Mouse (Mus musculus): ENCODE measurements at regions not wholly inside any gene's neighbourhood (a gene's known extent, or its start where the extent isn't known, plus 50 kb on each side); places are given as distances from the start of the nearest gene placed in this dataset.

DNA sequence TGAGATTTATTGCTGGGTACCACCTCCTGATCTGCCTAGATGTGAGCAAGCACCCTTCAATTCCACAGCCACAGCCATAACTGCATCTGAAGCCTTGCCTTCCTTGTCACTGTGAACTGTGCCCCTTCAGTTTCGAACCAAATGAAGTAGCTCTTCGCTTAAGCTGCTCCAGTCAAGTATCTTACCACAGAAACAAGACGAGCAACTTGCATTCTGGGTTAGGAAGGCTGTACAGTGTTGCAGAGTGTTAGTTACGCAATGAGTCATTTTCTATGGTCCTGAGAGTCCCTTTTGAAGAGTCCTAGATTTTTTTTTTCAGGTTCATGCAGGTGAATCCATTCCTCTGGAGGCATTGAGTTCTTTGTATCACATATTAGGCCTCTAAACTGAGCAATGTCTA lies 107.9 kb upstream of the Topaz1 start:
- Histone ChIP-seq H3K4me3 (ENCODE audit: low read depth, low read length) (no peak overlapping the region), H3K4me2 (ENCODE audit: low read depth, low read length) (no peak overlapping the region), H3K4me1 (ENCODE audit: control insufficient read depth, insufficient read depth) (no peaks in the 10 kb centered on the region), H3K27me3 (ENCODE audit: control insufficient read depth, insufficient read depth, low read length) (no peaks in the 10 kb centered on the region), H3K9me3 (replicated peaks; ENCODE audit: control insufficient read depth, low read length) (no peaks in the 10 kb centered on the region), H3K27ac (ENCODE audit: low read depth) (no peak overlapping the region), H3K9ac (replicated peaks; ENCODE audit: low read depth, low read length) (no peak overlapping the region), H3K36me3 (replicated peaks; ENCODE audit: control insufficient read depth, insufficient read depth, low read length) (no peaks in the 10 kb centered on the region)
- no peak for TF ChIP-seq CTCF (IDR thresholded peaks at IDR 0.05; ENCODE audit: low read depth)
- TF ChIP-seq EP300 (IDR thresholded peaks at IDR 0.05; ENCODE audit: low read depth): no peak
- DNase-seq (ENCODE audit: low spot score) (no peak), ATAC-seq (ENCODE audit: insufficient read depth, low read depth) (no peak)
- 66% methylated on average over 4 of the region's 4 CpGs for WGBS

DNA sequence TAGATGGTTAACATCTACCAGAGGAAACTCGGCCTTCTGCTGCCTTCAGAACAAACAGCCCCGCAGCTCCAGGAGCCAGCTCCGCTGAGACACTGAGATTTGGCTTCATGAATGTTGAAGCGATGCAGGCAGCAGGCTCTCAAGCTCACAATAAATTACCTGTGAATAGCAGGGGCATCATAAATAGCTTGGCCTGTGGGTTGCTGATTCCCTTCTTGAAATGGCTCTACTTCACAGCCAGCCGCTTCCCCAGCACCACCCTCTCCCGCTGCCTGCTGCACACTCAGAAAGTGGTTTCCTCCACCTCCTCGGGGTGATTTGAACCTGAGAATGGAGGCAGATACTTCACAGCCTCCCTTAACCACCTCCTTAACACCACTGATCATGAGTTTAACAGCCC lies 104.2 kb upstream of the Topaz1 start:
- no peak for ATAC-seq (ENCODE audit: insufficient read depth, low read depth)
- no peak overlapping the region for H3K4me3 ChIP-seq (ENCODE audit: low read depth, low read length)
- no peak overlapping the region for H3K4me2 ChIP-seq (ENCODE audit: low read depth, low read length)
- no peak for DNase-seq (ENCODE audit: low spot score)
- WGBS: 52% methylated on average over 7 of the region's 7 CpGs
- H3K27me3 ChIP-seq (ENCODE audit: control insufficient read depth, insufficient read depth, low read length): no peaks in the 10 kb centered on the region
- no peaks in the 10 kb centered on the region for H3K9me3 ChIP-seq (replicated peaks; ENCODE audit: control insufficient read depth, low read length)
- no peak overlapping the region for H3K9ac ChIP-seq (replicated peaks; ENCODE audit: low read depth, low read length)
- no peaks in the 10 kb centered on the region for H3K4me1 ChIP-seq (ENCODE audit: control insufficient read depth, insufficient read depth)
- H3K27ac ChIP-seq (ENCODE audit: low read depth): no peak overlapping the region
- no peaks in the 10 kb centered on the region for H3K36me3 ChIP-seq (replicated peaks; ENCODE audit: control insufficient read depth, insufficient read depth, low read length)
- TF ChIP-seq CTCF (IDR thresholded peaks at IDR 0.05; ENCODE audit: low read depth) (no peak), EP300 (IDR thresholded peaks at IDR 0.05; ENCODE audit: low read depth) (no peak)

DNA sequence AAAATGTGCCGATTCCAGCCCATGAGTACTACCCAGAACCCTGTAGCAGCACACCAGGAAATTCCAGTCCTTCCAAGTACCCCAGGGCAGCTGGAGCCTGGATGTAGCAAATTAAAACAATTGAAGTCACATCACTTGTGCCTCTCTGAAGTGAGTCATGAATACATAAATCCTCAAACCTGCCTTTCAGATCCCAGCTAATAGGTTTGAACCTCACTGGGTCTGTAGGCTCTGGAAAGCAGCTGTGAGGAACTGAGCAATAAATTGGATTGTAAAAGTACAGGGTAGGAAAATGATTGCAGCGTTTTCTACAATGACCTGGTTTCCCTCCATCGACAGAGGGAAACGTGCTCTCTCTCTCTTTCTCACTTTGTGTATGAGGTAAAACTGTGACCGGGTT lies 101.6 kb upstream of the Topaz1 start:
- TF ChIP-seq EP300 (IDR thresholded peaks at IDR 0.05; ENCODE audit: low read depth) (no peak), CTCF (IDR thresholded peaks at IDR 0.05; ENCODE audit: low read depth) (no peak)
- 72% methylated on average over 5 of the region's 5 CpGs for WGBS
- no peak for ATAC-seq (ENCODE audit: insufficient read depth, low read depth)
- Histone ChIP-seq H3K4me2 (ENCODE audit: low read depth, low read length) (no peak overlapping the region), H3K4me3 (ENCODE audit: low read depth, low read length) (no peak overlapping the region), H3K27ac (ENCODE audit: low read depth) (no peak overlapping the region), H3K9me3 (replicated peaks; ENCODE audit: control insufficient read depth, low read length) (no peaks in the 10 kb centered on the region), H3K36me3 (replicated peaks; ENCODE audit: control insufficient read depth, insufficient read depth, low read length) (no peaks in the 10 kb centered on the region), H3K9ac (replicated peaks; ENCODE audit: low read depth, low read length) (no peak overlapping the region), H3K27me3 (ENCODE audit: control insufficient read depth, insufficient read depth, low read length) (no peaks in the 10 kb centered on the region), H3K4me1 (ENCODE audit: control insufficient read depth, insufficient read depth) (no peaks in the 10 kb centered on the region)
- no peak for DNase-seq (ENCODE audit: low spot score)

DNA sequence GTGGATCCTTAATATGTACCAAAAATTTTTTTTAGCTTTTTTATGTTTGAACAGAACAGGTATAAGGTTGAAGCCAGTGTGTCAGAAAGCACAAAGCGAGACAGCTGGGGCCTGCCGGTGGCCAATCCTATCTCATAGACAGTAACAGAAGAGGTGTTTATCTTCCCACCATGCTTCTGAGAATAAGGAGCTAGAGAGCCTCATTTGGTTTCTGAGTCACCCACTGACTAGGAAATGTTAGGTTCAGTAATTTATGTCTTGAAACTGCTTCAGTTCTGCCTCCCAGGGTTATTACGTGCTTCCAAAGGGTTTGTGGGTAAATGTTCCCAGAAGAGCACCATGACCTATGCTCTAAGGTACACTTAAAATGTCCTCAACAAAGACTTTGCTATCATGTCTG lies 96.3 kb upstream of the Topaz1 start:
- no peak for ATAC-seq (ENCODE audit: insufficient read depth, low read depth)
- no peak for TF ChIP-seq EP300 (IDR thresholded peaks at IDR 0.05; ENCODE audit: low read depth)
- no peak for TF ChIP-seq CTCF (IDR thresholded peaks at IDR 0.05; ENCODE audit: low read depth)
- Histone ChIP-seq H3K27ac (ENCODE audit: low read depth) (no peak overlapping the region), H3K4me3 (ENCODE audit: low read depth, low read length) (no peak overlapping the region), H3K4me1 (ENCODE audit: control insufficient read depth, insufficient read depth) (no peaks in the 10 kb centered on the region), H3K27me3 (ENCODE audit: control insufficient read depth, insufficient read depth, low read length) (no peaks in the 10 kb centered on the region), H3K9me3 (replicated peaks; ENCODE audit: control insufficient read depth, low read length) (no peaks in the 10 kb centered on the region), H3K36me3 (replicated peaks; ENCODE audit: control insufficient read depth, insufficient read depth, low read length) (no peaks in the 10 kb centered on the region), H3K9ac (replicated peaks; ENCODE audit: low read depth, low read length) (no peak overlapping the region), H3K4me2 (ENCODE audit: low read depth, low read length) (no peak overlapping the region)
- 73% methylated on average over 3 of the region's 3 CpGs for WGBS
- DNase-seq (ENCODE audit: low spot score): no peak

DNA sequence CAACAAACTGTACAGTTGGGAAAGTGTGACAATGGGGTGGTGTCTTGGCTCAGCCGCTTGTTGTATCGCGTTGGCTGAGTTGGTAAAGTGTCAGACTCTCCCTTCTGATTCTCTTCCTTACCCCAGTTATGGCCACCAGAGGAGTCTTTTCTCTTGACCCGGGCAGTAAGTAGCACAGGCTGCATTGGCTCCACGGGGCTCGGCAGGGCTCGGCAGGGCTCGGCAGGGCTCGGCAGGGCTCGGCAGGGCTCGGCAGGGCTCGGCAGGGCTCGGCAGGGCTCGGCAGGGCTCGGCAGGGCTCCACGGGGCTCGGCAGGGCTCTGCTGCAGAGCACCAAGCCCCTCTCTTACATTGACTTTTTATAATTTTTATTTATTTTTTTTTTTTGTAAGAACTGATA lies 91.6 kb upstream of the Topaz1 start:
- WGBS: 43% methylated on average over 17 of the region's 17 CpGs
- Histone ChIP-seq H3K27me3 (ENCODE audit: control insufficient read depth, insufficient read depth, low read length) (no peaks in the 10 kb centered on the region), H3K4me1 (ENCODE audit: control insufficient read depth, insufficient read depth) (no peaks in the 10 kb centered on the region), H3K4me2 (ENCODE audit: low read depth, low read length) (no peak overlapping the region), H3K4me3 (ENCODE audit: low read depth, low read length) (no peak overlapping the region), H3K36me3 (replicated peaks; ENCODE audit: control insufficient read depth, insufficient read depth, low read length) (no peaks in the 10 kb centered on the region), H3K9ac (replicated peaks; ENCODE audit: low read depth, low read length) (no peak overlapping the region), H3K9me3 (replicated peaks; ENCODE audit: control insufficient read depth, low read length) (no peaks in the 10 kb centered on the region), H3K27ac (ENCODE audit: low read depth) (no peak overlapping the region)
- DNase-seq (ENCODE audit: low spot score): no peak
- ATAC-seq (ENCODE audit: insufficient read depth, low read depth): no peak
- TF ChIP-seq EP300 (IDR thresholded peaks at IDR 0.05; ENCODE audit: low read depth) (no peak), CTCF (IDR thresholded peaks at IDR 0.05; ENCODE audit: low read depth) (no peak)

DNA sequence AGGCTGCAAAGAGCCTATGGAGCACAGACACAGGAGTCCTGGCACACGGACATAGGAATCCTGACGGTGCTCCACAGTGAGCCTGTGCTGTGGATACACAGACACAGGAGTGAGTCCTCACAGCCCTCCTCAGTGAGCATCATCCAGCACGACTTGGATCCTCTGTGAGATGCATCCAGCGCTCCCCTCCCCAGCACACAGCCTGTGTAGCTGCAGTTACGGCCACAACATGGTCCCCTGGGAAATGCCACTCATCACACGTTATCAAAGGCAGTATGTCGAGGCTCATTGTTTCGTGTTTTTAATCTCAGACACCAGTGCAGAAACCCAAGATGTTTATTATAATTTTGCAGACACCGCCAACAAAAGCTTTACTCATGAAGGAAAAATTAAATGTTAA lies 87.1 kb upstream of the Topaz1 start:
- no peak for TF ChIP-seq EP300 (IDR thresholded peaks at IDR 0.05; ENCODE audit: low read depth)
- TF ChIP-seq CTCF (IDR thresholded peaks at IDR 0.05; ENCODE audit: low read depth): no peak
- Histone ChIP-seq H3K9me3 (replicated peaks; ENCODE audit: control insufficient read depth, low read length) (no peaks in the 10 kb centered on the region), H3K9ac (replicated peaks; ENCODE audit: low read depth, low read length) (no peak overlapping the region), H3K36me3 (replicated peaks; ENCODE audit: control insufficient read depth, insufficient read depth, low read length) (no peaks in the 10 kb centered on the region), H3K4me1 (ENCODE audit: control insufficient read depth, insufficient read depth) (no peaks in the 10 kb centered on the region), H3K27ac (ENCODE audit: low read depth) (no peak overlapping the region), H3K27me3 (ENCODE audit: control insufficient read depth, insufficient read depth, low read length) (no peaks in the 10 kb centered on the region), H3K4me3 (ENCODE audit: low read depth, low read length) (no peak overlapping the region), H3K4me2 (ENCODE audit: low read depth, low read length) (no peak overlapping the region)
- DNase-seq (ENCODE audit: low spot score): no peak
- ATAC-seq (ENCODE audit: insufficient read depth, low read depth): no peak
- 44% methylated on average over 9 of the region's 9 CpGs for WGBS

All from heart, postnatal 0 days (tissue).